Mouse (Mus musculus): ENCODE data around the gene Ufsp2.

DNA sequence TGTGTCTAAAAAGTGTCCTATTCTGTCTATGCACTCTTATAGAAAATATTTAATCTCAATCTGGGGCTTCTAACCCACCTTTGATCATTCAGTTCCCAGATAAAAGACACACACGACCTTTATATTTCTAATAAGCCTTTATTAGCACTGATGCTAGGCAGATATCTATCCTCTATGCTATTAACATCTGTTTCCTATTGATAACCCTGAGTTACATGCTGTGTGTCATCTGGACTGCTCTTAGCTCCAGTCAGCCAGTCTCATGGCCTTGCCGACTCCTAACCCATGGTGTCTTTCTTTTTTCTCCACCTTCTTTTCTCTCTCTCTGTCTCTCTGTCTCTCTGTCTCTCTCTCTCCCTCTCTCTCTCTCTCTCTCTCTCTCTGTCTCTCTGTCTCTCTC is 12.9 kb downstream of the Ufsp2 start:
- no peak for TF ChIP-seq MAFK (IDR thresholded peaks at IDR 0.05; ENCODE audit: insufficient read depth, low read depth, low read length)
- no peak for TF ChIP-seq ZC3H11A (IDR thresholded peaks at IDR 0.05; ENCODE audit: borderline replicate concordance, low read depth, low read length)
- TF ChIP-seq CHD2 (IDR thresholded peaks at IDR 0.05; ENCODE audit: low read depth, low read length): no peak
- TF ChIP-seq ZNF384 (IDR thresholded peaks at IDR 0.05; ENCODE audit: low read depth, low read length): no peak
- TF ChIP-seq HCFC1 (IDR thresholded peaks at IDR 0.05; ENCODE audit: borderline replicate concordance, insufficient read depth, low read length): no peak
